Mouse (Mus musculus) neural tube, embryonic 10.5 days (tissue): ENCODE measurements at regions not wholly inside any gene's neighbourhood (a gene's known extent, or its start where the extent isn't known, plus 50 kb on each side); places are given as distances from the start of the nearest gene placed in this dataset.

Source experiments
- DNase-seq: peaks from one replicate; pipeline ENCODE4 v3.0.0-alpha.2; 2017; ENCODE audit warnings: low spot score; ENCODE audit errors: extremely low spot score

- DNase-seq, result no peak
Observed at GRCm38 (mm10) chr10:44832455-44832854, 234.5 kb upstream of the Prep start.

GRCm38 (mm10) chr10:44826271-44826670, 240.7 kb upstream of the Prep start:
- DNase-seq, result no peak

DNA sequence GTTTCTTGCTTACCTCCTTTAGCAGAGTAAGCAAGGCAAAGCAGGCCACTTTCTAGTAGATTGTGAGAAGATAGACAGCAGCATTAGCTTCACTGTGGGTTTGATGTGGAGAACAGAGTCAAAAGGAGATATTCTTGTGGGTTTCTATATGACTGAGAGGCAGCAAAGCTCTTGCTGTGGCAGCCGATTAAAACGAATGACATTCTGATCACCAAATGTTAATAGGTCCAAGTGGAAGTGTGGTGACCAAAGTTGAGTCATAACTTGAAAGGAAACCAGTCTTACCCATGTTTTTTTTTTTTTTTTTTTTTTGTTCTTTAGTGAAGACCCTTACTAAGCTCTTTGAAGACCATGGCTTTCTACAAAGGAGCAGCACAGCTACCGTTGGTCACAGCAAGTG, 245.3 kb upstream of the Prep start:
- DNase-seq, result no peak

GRCm38 (mm10) chr10:44820379-44820778, 246.6 kb upstream of the Prep start:
- DNase-seq, result no peak

DNA sequence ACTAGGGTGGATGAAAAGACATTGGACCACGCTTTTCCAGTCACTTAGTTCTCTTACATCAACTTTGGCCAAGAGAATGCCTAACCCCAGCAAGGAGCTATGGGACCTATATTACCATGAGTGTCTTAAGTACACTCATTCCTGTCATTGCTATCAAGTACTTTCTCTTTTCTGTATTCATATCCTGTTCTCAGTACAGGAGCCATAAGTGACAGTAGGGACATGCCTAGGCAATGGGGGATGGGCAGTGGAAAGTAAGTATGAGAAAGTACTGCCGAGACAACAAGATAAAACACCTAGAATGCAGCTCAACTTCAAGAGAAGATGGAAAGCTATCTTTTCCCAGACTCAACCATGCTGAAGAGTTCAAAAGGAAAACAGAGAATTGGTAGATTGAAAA, 247.6 kb upstream of the Prep start:
- DNase-seq, result no peak

GRCm38 (mm10) chr10:44818615-44819014, 248.4 kb upstream of the Prep start:
- no peak for DNase-seq

- no peak for DNase-seq
Observed at GRCm38 (mm10) chr10:44796205-44796604, 267.9 kb upstream of the Prdm1 start.

DNA sequence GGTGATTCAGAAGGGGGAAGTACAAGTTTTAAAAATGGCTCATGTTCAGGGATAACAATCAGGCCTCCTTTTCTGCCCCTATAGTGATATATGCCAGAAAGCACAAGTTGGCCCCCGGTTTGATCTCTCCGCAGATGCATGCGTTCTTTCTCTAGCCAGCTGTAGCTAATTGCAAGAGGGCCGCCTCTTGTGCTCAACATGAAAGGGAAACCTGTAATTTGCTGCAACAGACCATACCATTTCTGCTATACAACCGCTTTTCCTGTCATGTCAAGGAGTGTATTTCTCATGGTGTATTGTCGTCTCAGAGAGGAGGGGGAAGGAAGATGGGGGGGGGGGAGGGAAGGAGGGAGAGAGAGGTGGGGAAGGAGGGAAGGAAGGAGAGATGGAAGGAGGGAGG, 257.1 kb upstream of the Prdm1 start:
- DNase-seq, result no peak

- DNase-seq, result no peak
Observed at GRCm38 (mm10) chr10:44780381-44780958, 252.2 kb upstream of the Prdm1 start.

DNA sequence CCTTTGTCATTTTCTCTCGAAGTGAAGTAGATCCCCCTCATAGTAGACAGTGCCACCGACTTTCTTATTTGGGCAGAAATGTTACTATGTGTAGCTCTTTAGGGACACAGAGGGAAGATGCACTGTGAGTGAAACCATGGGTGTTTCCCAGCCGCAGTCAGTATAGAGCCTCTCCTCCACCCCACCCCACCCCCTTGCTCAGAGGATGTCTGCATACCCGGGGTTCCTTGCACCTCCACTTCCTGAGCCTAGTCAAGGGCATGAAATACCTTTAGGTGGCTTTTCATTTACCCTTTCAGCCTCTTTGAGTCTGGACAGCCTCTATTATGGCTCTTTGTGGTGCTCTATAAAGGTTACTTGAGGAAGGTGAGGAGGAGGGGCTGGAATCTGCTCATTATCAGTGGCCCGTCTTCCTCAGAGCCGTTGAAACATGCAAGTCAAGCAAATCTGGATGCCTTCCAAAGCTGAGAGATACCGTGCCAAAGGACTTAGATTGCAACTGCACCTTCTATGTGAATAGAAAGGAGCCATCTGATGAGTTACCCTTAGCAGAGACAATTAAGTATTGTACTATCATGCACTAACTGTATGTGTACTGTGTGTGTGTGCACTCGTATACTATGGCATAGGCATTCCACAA, 251.4 kb upstream of the Prdm1 start:
- no peak for DNase-seq

GRCm38 (mm10) chr10:44777214-44777613, 248.9 kb upstream of the Prdm1 start:
- no peak for DNase-seq

DNA sequence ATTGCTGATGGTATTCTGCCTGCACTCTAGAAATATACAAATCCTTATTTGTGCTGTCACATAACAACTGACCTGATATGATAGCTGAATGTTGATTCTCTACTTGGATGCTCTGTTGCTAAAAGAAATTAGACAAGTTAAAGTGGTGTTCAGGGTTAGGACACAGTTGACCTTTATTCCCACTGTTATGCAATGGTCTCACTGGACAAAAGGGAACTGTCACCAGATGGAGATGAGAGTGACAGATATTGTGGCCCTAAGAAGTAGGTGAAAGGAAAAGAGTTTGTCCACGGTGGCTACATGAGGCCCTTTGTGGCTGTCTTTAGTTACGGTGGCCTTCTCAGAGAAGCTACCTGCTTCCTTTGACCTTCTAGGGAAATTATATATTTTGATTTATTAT, 247.9 kb upstream of the Prdm1 start:
- no peak for DNase-seq

DNA sequence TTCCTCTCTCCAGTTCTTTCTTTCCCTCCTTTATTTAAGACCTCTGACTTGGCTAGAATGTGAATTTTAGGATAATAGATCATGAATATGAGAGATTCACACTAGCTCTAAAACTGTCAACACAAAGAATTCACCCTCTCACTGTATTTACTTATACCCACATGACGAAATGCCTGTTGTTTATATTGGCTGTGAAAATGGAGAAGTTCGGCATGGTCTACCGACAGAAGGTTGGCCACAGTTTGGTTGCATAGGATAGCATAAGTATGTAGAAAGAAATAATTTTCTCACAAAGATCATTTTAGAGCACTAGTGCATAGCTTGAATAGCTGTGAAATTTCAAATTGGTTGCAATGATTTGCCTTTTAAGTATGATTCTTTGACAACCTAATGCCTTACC, 237.2 kb upstream of the Prdm1 start:
- no peak for DNase-seq

- no peak for DNase-seq
Observed at GRCm38 (mm10) chr10:44763102-44763501, 234.8 kb upstream of the Prdm1 start.

DNA sequence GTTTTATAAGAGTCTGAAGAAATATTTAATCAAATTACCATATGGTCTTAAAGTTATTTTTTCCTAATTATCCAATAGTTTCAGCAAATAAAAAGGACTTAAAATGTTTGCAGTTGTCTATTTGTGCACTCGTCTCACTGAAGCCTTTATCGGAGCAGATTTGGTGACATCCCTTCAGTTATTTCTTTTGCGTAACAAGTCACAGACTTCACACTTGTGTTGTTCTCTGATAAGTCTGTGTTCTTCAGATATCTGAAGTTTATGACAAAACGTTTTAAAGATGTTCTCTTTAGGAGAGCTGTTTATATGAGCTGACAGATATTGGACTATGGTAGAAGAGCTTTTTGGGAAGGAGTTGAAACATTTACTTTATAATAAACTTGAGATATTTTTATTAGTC, 233.8 kb upstream of the Prdm1 start:
- DNase-seq, result no peak

DNA sequence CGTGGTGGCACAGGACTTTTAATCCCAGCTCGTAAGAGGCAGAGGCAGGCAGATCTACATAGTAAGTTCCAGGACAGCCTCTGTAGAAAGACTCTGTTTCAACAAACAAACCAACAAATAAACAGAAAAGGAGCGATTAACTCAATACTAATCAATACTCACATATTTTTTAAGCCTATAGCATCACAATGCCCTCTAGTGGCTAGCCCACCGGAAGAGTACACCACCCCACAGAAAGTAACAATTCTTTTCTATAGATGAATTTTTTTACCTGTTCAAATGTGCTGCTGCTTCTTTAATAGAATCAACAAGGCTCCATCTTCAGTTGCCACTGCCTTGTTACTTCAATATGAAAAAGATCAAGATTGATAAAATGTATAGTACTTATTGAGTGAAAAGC, 233.0 kb upstream of the Prdm1 start:
- DNase-seq, result no peak

DNA sequence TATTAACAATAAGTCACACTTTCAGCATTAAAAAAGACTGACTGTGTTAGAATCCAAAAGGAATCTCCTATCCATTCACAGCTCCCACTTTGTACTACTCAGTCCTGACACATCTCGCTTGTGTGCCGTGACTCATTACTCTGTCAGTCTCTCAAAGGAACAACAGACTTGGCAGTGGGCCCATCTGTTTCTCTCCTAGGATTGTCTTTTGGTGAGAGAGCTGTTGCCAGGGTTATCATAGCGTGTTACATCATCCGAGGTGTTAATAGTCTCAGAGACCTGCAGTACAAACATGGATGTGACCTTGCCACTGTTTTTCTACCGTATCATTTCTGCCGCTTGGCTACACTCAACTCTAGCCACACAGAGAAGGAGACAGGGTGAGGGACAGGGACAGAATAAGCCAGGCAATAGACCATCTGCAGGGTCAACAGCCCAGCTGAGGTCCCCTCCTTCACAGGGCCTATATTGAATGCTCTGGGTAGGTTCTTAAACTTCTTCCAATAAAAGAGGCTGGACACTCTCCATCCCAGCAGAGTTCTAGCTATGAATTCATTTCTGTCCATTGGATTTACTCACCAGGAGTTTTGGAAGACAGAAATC, 227.2 kb upstream of the Prdm1 start:
- no peak for DNase-seq

DNA sequence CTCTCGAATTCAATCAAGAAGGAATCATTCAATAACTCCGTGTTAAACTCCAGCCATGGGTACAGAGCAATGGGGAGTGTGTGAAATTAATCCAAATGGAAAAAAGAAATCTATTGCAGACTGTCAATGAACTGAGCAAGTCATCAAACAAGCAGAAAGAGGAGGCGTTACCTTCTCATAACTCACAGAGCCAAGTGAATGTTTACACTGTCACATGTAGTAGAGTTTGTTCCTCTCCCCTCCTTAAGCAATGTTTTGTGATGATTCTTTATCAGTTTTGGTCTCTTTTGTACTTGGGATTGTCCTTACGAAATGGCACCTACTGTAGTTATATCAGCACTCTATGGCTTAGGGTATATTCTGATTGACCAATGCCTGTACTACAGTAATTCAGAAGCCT, 226.6 kb upstream of the Prdm1 start:
- no peak for DNase-seq

DNA sequence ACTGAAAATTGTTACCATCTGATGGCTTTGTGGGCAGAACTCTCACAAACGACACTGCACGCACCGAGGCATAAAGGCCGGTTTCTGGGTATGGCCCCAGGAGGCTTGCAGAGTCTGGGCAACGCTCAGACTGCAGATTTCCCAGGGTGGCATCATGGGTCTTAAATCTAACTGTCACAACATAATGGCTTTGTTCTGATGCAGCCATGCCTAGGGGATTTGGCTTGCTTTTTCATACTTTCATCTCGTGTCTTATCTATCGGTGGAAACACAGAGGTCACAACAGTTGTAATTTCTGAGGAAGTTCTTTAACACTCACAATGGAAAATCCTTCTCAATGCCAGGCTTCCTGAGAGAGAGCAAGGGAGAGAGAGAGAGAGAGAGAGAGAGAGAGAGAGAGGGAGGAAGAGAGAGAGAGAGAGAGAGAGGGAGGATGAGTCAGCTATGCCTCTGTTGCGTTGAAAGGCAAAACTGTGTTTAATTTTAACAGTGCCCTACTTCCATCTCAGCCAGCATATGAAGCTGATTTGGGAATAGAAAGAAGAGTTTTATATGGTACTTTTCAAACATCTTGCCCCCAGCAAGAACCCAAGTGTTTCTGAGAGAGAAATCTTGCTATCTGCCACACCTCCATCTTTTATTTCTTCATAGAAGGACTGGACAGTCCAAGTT, 224.6 kb upstream of the Prdm1 start:
- DNase-seq, result no peak

GRCm38 (mm10) chr10:44751061-44751460, 222.8 kb upstream of the Prdm1 start:
- DNase-seq, result no peak

GRCm38 (mm10) chr10:44749206-44749605, 220.9 kb upstream of the Prdm1 start:
- DNase-seq, result no peak

- DNase-seq, result no peak
Observed at GRCm38 (mm10) chr10:44747419-44747818, 219.1 kb upstream of the Prdm1 start.

GRCm38 (mm10) chr10:44744221-44744620, 215.9 kb upstream of the Prdm1 start:
- no peak for DNase-seq
